Mouse (Mus musculus) embryonic fibroblast, embryonic 13.5 days (primary cell): ENCODE data around the gene Klk15.
"Not testable (repeated sequence)": the region's sequence is repeated elsewhere in the genome, so short reads cannot be mapped to it uniquely, and the experiment has no call there.

Source experiments
- CTCF ChIP-seq: IDR thresholded peaks from 2 replicates; pipeline ENCODE4 v1.5.1; 2011; ENCODE audit warnings: mild to moderate bottlenecking, control low read depth, low read length, moderate library complexity, borderline replicate concordance; ENCODE audit not compliant: insufficient read depth
- POLR2A ChIP-seq: IDR thresholded peaks from 2 replicates; pipeline ENCODE4 v1.6.1; 2011; ENCODE audit warnings: low read depth, mild to moderate bottlenecking, control low read depth, low read length, moderate library complexity

GRCm38 (mm10) chr7:43975761-43976160 lies 42.2 kb downstream of the Klk15 start, which contains the start of gene Klk1b9:
- not testable (repeated sequence) for TF ChIP-seq POLR2A, CTCF
